Mouse (Mus musculus) liver, embryonic 14.5 days (tissue): ENCODE measurements around the gene Ttc21b.

Source experiments
- CTCF ChIP-seq: IDR thresholded peaks from 2 replicates; pipeline ENCODE4 v1.5.1; 2016; ENCODE audit warnings: antibody characterized with exemption, low read depth, control low read depth
- EP300 ChIP-seq: IDR thresholded peaks from 2 replicates; pipeline ENCODE4 v1.6.1; 2016; ENCODE audit warnings: antibody characterized with exemption, low read depth

DNA sequence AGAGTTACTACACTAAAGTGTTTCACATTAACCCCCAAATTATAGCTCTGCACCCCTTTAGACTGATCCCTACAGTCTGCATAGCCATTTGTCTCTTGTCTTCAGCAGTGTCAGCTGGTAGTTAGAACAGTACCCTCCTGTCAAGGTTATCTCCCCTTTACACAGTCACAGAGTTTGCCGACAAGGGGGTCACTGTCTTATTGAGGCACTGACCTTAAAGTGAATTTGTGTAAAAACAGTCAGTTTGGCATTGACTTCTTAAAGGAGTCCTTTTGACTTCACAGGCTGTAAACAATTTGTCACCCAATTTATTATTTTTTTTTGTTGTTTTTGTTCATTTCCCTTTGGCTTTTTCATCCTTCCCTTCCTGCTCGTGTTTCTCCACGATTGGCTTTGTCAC lies 16.1 kb upstream of the Ttc21b start:
- TF ChIP-seq CTCF = no peak
- TF ChIP-seq EP300 = no peak
